Mouse (Mus musculus) embryonic fibroblast, embryonic 13.5 days (primary cell): ENCODE measurements around the gene Tob2.

ENCODE experiments used
- CTCF ChIP-seq: IDR thresholded peaks from 2 replicates; pipeline ENCODE4 v1.5.1; 2011; ENCODE audit warnings: mild to moderate bottlenecking, control low read depth, low read length, moderate library complexity, borderline replicate concordance; ENCODE audit not compliant: insufficient read depth
- POLR2A ChIP-seq: IDR thresholded peaks from 2 replicates; pipeline ENCODE4 v1.6.1; 2011; ENCODE audit warnings: low read depth, mild to moderate bottlenecking, control low read depth, low read length, moderate library complexity

GRCm38 (mm10) chr15:81803425-81803951 is 55.1 kb downstream of the Tob2 start:
- TF ChIP-seq CTCF (no peak), POLR2A (no peak)
